Comparison of ENCODE assay signal across 12 mouse cellular contexts in the genomic region with DNA sequence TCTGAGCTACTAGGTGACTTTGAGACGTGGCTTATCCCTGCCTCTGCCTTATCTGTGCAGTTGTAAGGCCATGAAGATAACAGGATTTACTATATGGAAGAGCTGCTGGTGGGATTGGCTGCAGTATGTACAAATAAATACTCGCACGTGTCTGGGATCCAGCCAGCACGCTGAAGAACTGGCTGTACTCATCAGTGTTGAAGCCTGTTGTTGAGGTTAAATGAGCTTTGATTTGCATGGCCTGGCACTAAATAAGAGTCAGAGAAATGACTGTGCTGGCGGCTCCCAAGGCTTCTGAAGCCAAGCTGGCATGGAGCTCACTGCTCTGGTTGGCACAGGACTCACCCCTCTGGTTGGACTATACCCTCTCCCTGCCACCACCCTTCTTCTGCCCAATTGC. TPM values are rescaled to one million over a fixed set of nuclear protein-coding genes. Genes with fewer than 3 reads are reported as not detected.
DNase-seq lines count a peak whose midpoint lies in the region; ATAC-seq lines count a peak whose summit lies in the region.
"Had no signal": no experiment of that assay in that cellular context is flagged by ENCODE, and none has a peak within 500 bp of the region (broad histone marks: within the 10 kb centered on the region; RNA-seq: fewer than 3 reads in every experiment).

No protein-coding gene starts in this region.

- H3K36me3 ChIP-seq in forebrain, embryonic 16.5 days (ENCODE audit: control insufficient read depth, insufficient read depth) = no peaks in the 10 kb centered on the region
- no peaks in the 10 kb centered on the region for H3K36me3 ChIP-seq in forebrain, embryonic 10.5 days (replicated peaks)
- H3K36me3 ChIP-seq: hindbrain, embryonic 15.5 days; neural tube, embryonic 15.5 days had no signal

- H3K4me3 ChIP-seq in forebrain, embryonic 16.5 days (replicated peaks; ENCODE audit: low read length) = no peak overlapping the region
- no peak overlapping the region for H3K4me3 ChIP-seq in forebrain, embryonic 10.5 days
- H3K4me3 ChIP-seq: hindbrain, embryonic 15.5 days; neural tube, embryonic 15.5 days had no signal

- no peaks in the 10 kb centered on the region for H3K9me3 ChIP-seq in forebrain, embryonic 16.5 days (ENCODE audit: control insufficient read depth, low read length)
- H3K9me3 ChIP-seq in forebrain, embryonic 10.5 days = no peaks in the 10 kb centered on the region
- H3K9me3 ChIP-seq: hindbrain, embryonic 15.5 days; neural tube, embryonic 15.5 days had no signal

- no peaks in the 10 kb centered on the region for H3K27me3 ChIP-seq in forebrain, embryonic 16.5 days (replicated peaks; ENCODE audit: control insufficient read depth, insufficient read depth, low read length)
- H3K27me3 ChIP-seq in forebrain, embryonic 10.5 days (ENCODE audit: poor library complexity, severe bottlenecking) = no peaks in the 10 kb centered on the region
- H3K27me3 ChIP-seq: hindbrain, embryonic 15.5 days; neural tube, embryonic 15.5 days had no signal

- no peak overlapping the region for H3K9ac ChIP-seq in forebrain, embryonic 16.5 days (replicated peaks; ENCODE audit: low read depth, low read length)
- H3K9ac ChIP-seq: hindbrain, embryonic 15.5 days; neural tube, embryonic 15.5 days had no signal

- WGBS in forebrain, embryonic 16.5 days = 63% methylated on average over 5 of the region's 5 CpGs
- 85% methylated on average over 5 of the region's 5 CpGs for WGBS in forebrain, embryonic 10.5 days

- DNase-seq in forebrain, embryonic 10.5 days (ENCODE audit: extremely low spot score, low spot score) = no peak
- peak; percentile 4 for DNase-seq in layer of hippocampus, adult 9-10 months (ENCODE audit: low spot score)
- no peak for DNase-seq in layer of hippocampus, postnatal 25 days (ENCODE audit: extremely low spot score in 1 of 2, low spot score in 1 of 2)
- DNase-seq in adrenal gland, adult 8-10 months = peak; percentile 69
- peak; percentile 36 for DNase-seq in ovary, postnatal 14 days (ENCODE audit: low spot score)
- no peak for DNase-seq in thymus, postnatal 36 days

- no peak overlapping the region for H3K27ac ChIP-seq in forebrain, embryonic 16.5 days (ENCODE audit: low read length)
- H3K27ac ChIP-seq in forebrain, embryonic 10.5 days = no peak overlapping the region
- H3K27ac ChIP-seq: hindbrain, embryonic 15.5 days; neural tube, embryonic 15.5 days had no signal

- no peaks in the 10 kb centered on the region for H3K4me1 ChIP-seq in forebrain, embryonic 16.5 days (replicated peaks; ENCODE audit: control insufficient read depth, insufficient read depth, low read length)
- H3K4me1 ChIP-seq in forebrain, embryonic 10.5 days = peaks cover 21% of the 10 kb centered on the region
- H3K4me1 ChIP-seq: hindbrain, embryonic 15.5 days; neural tube, embryonic 15.5 days had no signal

- ATAC-seq in forebrain, embryonic 16.5 days = peak; percentile 47
- no peak for ATAC-seq in inflammation-experienced regulatory T-cells, adult 6 months

- H3K4me2 ChIP-seq in forebrain, embryonic 16.5 days (ENCODE audit: low read length) = no peak overlapping the region
- H3K4me2 ChIP-seq: hindbrain, embryonic 15.5 days; neural tube, embryonic 15.5 days had no signal

RNA-seq across cellular contexts. Expression of a gene that starts 25.5 kb away (rescaled TPM):
- polyA plus RNA-seq in forebrain, embryonic 16.5 days (2015; fragmentation: Nextera tagmentation; extraction: Ambion mirVana) = not detected in 2 replicates
- polyA plus RNA-seq in forebrain, embryonic 10.5 days (2016; fragmentation: Nextera tagmentation; extraction: Ambion mirVana) = not detected in 2 replicates
- total RNA-seq in layer of hippocampus, postnatal 25 days (2021) = not detected
- under 1 TPM in 1 of 4 experiments, not detected in 3; 0.31 TPM for total RNA-seq in adrenal gland, adult 8-10 months (2022)
- polyA plus RNA-seq in inflammation-experienced regulatory T-cells, adult 6 months (2017; shearing (Covaris generic)) = not detected
- total RNA-seq: megakaryocyte-erythroid progenitor cell, adult 5-6 weeks had no signal
- polyA plus RNA-seq: hindbrain, embryonic 15.5 days; limb, embryonic 11.5 days; neural tube, embryonic 15.5 days had no signal

RNA-seq across cellular contexts. Expression of a gene that starts 26.2 kb away (rescaled TPM):
- polyA plus RNA-seq in forebrain, embryonic 16.5 days (2015; fragmentation: Nextera tagmentation; extraction: Ambion mirVana) = 0.22 and 0.24 TPM in 2 replicates
- polyA plus RNA-seq in forebrain, embryonic 10.5 days (2016; fragmentation: Nextera tagmentation; extraction: Ambion mirVana) = 0.06 TPM in 1 of 2 replicates, not detected in the other
- total RNA-seq in layer of hippocampus, postnatal 25 days (2021) = not detected
- not detected for total RNA-seq in adrenal gland, adult 8-10 months (2022)
- not detected for polyA plus RNA-seq in inflammation-experienced regulatory T-cells, adult 6 months (2017; shearing (Covaris generic))
- total RNA-seq: megakaryocyte-erythroid progenitor cell, adult 5-6 weeks had no signal
- polyA plus RNA-seq: limb, embryonic 11.5 days had no signal

RNA-seq across cellular contexts. Expression of a gene that starts 51.9 kb away (rescaled TPM):
- 0.29 and 0.41 TPM in 2 replicates for polyA plus RNA-seq in forebrain, embryonic 16.5 days (2015; fragmentation: Nextera tagmentation; extraction: Ambion mirVana)
- not detected in 2 replicates for polyA plus RNA-seq in forebrain, embryonic 10.5 days (2016; fragmentation: Nextera tagmentation; extraction: Ambion mirVana)
- total RNA-seq in layer of hippocampus, postnatal 25 days (2021) = not detected
- total RNA-seq in adrenal gland, adult 8-10 months (2022) = 1 to 10 TPM in 2 of 4 experiments, not detected in 2; 1.1 to 1.7 TPM
- polyA plus RNA-seq in inflammation-experienced regulatory T-cells, adult 6 months (2017; shearing (Covaris generic)) = not detected
- total RNA-seq: megakaryocyte-erythroid progenitor cell, adult 5-6 weeks had no signal
- polyA plus RNA-seq: limb, embryonic 11.5 days had no signal

Comparison
In these comparisons a context has a peak if more than half of its experiments do, and no peak if none do; other contexts are left out.
1. DNase-seq: peak in layer of hippocampus, adult 9-10 months (single experiment), adrenal gland, adult 8-10 months (single experiment) and ovary, postnatal 14 days (single experiment); none in forebrain, embryonic 10.5 days (single experiment), layer of hippocampus, postnatal 25 days (0 of 2) and thymus, postnatal 36 days (0 of 2).